In the genomic region with DNA sequence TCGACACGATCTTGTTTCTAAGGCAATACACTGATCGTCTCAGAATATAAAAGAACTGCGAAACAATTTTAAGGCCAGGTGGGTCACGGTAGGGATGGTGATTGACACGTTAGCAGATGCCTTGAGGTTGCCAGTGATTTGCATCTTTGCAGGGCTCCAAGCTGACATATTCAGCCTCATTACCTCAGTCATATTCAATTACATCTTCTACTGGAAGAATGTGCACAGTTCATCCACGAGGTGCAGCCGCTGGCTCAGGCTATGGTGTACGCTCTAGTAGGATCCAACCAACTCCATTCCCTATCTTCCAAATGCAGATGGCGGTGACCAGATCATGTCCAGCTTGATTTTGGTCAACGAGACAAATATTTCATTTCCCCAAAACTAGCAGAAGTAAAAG, we compare ENCODE assay signal across 11 mouse cellular contexts.
"Had no signal": no experiment of that assay in that cellular context is flagged by ENCODE, and none has a peak within 500 bp of the region (broad histone marks: within the 10 kb centered on the region; RNA-seq: fewer than 3 reads in every experiment).

No protein-coding gene starts in this region.

- DNase-seq: kidney, adult 18-20 months; kidney, adult 9 months; kidney, postnatal 14 days; kidney, postnatal 4 days; liver, embryonic 13.5 days; lung, adult 2 months; lung, postnatal 14 days; lung, postnatal 4 days; thymus, adult 2 months; thymus, postnatal 14 days; thymus, postnatal 4 days had no signal
